In the genomic region with DNA sequence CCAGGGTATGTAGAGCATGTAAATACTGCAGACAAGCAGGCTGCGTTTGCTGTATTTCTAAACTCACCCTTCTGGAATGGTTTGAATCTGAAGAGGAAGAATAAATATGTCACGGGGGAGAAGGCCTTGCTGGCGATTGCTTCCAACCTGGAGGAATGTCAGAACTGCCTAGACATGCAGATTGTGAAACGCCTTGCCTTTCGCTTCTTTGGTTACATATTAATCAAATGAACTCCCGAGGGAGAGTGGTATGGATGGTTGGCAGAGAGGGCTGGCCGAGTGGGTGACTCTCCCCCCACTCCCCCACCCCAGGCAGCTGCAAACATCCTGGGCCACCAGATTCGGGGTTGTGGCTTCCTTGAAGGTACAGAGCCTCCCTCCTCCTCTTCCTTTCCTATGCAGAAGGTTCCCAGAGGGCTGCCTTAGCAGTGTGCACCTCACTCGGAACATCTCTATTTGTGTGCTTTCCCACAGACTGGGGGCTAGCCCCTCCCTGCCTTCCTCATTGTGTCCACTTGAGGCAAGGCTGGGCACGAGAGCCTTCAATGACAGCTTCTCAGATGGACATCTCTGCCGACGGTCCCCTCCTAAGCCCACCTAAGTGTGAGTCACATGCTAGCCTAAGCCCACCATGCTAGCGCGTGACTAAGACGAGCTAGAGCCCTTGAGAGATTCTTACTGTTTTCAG, we compare ENCODE assay signal across 11 mouse cellular contexts.
DNase-seq lines count a peak whose midpoint lies in the region; ATAC-seq and TF ChIP-seq lines count a peak whose summit lies in the region.
"Had no signal": no experiment of that assay in that cellular context is flagged by ENCODE, and none has a peak within 500 bp of the region (broad histone marks: within the 10 kb centered on the region; RNA-seq: fewer than 3 reads in every experiment).

No protein-coding gene starts in this region.

- TF ChIP-seq CTCF in cerebellum, adult 2 months (IDR thresholded peaks at IDR 0.05; ENCODE audit: borderline replicate concordance, insufficient read depth, low read depth, low read length) = no peak

- peaks cover 7% of the 10 kb centered on the region for H3K4me1 ChIP-seq in neural tube, embryonic 13.5 days (replicated peaks)
- H3K4me1 ChIP-seq in liver, embryonic 16.5 days (ENCODE audit: control insufficient read depth, low read depth, low read length) = no peaks in the 10 kb centered on the region
- H3K4me1 ChIP-seq in forebrain, embryonic 11.5 days (replicated peaks; ENCODE audit: control insufficient read depth, insufficient read depth, low read length) = no peaks in the 10 kb centered on the region
- H3K4me1 ChIP-seq in cerebellum, adult 2 months (ENCODE audit: control insufficient read depth, insufficient read depth, low read length) = no peaks in the 10 kb centered on the region
- H3K4me1 ChIP-seq: heart, embryonic 15.5 days; liver, embryonic 15.5 days had no signal

- no peaks in the 10 kb centered on the region for H3K9me3 ChIP-seq in neural tube, embryonic 13.5 days
- H3K9me3 ChIP-seq in liver, embryonic 16.5 days (replicated peaks; ENCODE audit: control insufficient read depth, low read length) = no peaks in the 10 kb centered on the region
- H3K9me3 ChIP-seq in forebrain, embryonic 11.5 days (ENCODE audit: control insufficient read depth, low read length) = no peaks in the 10 kb centered on the region
- H3K9me3 ChIP-seq: heart, embryonic 15.5 days; liver, embryonic 15.5 days had no signal

- no peak overlapping the region for H3K4me3 ChIP-seq in neural tube, embryonic 13.5 days
- H3K4me3 ChIP-seq in liver, embryonic 16.5 days (ENCODE audit: low read depth, low read length) = no peak overlapping the region
- H3K4me3 ChIP-seq in forebrain, embryonic 11.5 days (ENCODE audit: low read depth, low read length) = no peak overlapping the region
- no peak overlapping the region for H3K4me3 ChIP-seq in cerebellum, adult 2 months (replicated peaks; ENCODE audit: insufficient read depth, low read depth, low read length)
- H3K4me3 ChIP-seq: heart, embryonic 15.5 days; liver, embryonic 15.5 days had no signal

- no peaks in the 10 kb centered on the region for H3K36me3 ChIP-seq in neural tube, embryonic 13.5 days
- H3K36me3 ChIP-seq in liver, embryonic 16.5 days (ENCODE audit: control insufficient read depth, insufficient read depth) = no peaks in the 10 kb centered on the region
- no peaks in the 10 kb centered on the region for H3K36me3 ChIP-seq in forebrain, embryonic 11.5 days (ENCODE audit: control insufficient read depth, insufficient read depth, low read length)
- H3K36me3 ChIP-seq: heart, embryonic 15.5 days; liver, embryonic 15.5 days had no signal

- WGBS in neural tube, embryonic 13.5 days = 51% methylated on average over 15 of the region's 15 CpGs
- 48% methylated on average over 15 of the region's 15 CpGs for WGBS in liver, embryonic 16.5 days (ENCODE audit: insufficient replicate concordance)
- WGBS in forebrain, embryonic 11.5 days = 79% methylated on average over 15 of the region's 15 CpGs
- 47% methylated on average over 15 of the region's 15 CpGs for WGBS in cerebellum, adult 2 months

- H3K27me3 ChIP-seq in neural tube, embryonic 13.5 days = no peaks in the 10 kb centered on the region
- H3K27me3 ChIP-seq in liver, embryonic 16.5 days (ENCODE audit: control insufficient read depth, insufficient read depth, low read depth, low read length) = no peaks in the 10 kb centered on the region
- no peaks in the 10 kb centered on the region for H3K27me3 ChIP-seq in forebrain, embryonic 11.5 days (ENCODE audit: control insufficient read depth, insufficient read depth, low read length)
- H3K27me3 ChIP-seq in cerebellum, adult 2 months (ENCODE audit: control insufficient read depth, insufficient read depth, low read length) = no peaks in the 10 kb centered on the region
- H3K27me3 ChIP-seq: heart, embryonic 15.5 days; liver, embryonic 15.5 days had no signal

- ATAC-seq in neural tube, embryonic 13.5 days (ENCODE audit: low read depth) = no peak
- peak; percentile 64; the same call in 1 of the 2 replicates for ATAC-seq in liver, embryonic 16.5 days (ENCODE audit: low read depth)
- ATAC-seq in forebrain, embryonic 11.5 days (replicated peaks; ENCODE audit: low FRiP score) = no peak
- ATAC-seq in erythroid progenitor cell, adult 5-6 weeks (replicated peaks; ENCODE audit: low FRiP score, poor library complexity, severe bottlenecking) = no peak

- no peak for DNase-seq in neural tube, embryonic 10.5 days (ENCODE audit: extremely low spot score, low spot score)
- DNase-seq in kidney, adult 18-20 months = peak; percentile 46
- peak; percentile 33 for DNase-seq in urinary bladder, postnatal 25 days (ENCODE audit: low spot score)
- DNase-seq in forebrain, embryonic 11.5 days (ENCODE audit: low spot score) = no peak
- no peak for DNase-seq in cerebellum, adult 2 months
- DNase-seq: thymus, postnatal 4 days had no signal

- no peak overlapping the region for H3K4me2 ChIP-seq in neural tube, embryonic 13.5 days
- no peak overlapping the region for H3K4me2 ChIP-seq in liver, embryonic 16.5 days (ENCODE audit: low read depth, low read length)
- H3K4me2 ChIP-seq in forebrain, embryonic 11.5 days (ENCODE audit: low read depth, low read length, severe bottlenecking) = no peak overlapping the region
- H3K4me2 ChIP-seq: heart, embryonic 15.5 days; liver, embryonic 15.5 days had no signal

- H3K9ac ChIP-seq in neural tube, embryonic 13.5 days = peak overlapping the region; percentile 13; the same call in 1 of the 2 replicates
- H3K9ac ChIP-seq in liver, embryonic 16.5 days (ENCODE audit: low read depth, low read length) = no peak overlapping the region
- H3K9ac ChIP-seq in forebrain, embryonic 11.5 days (ENCODE audit: low read length) = no peak overlapping the region
- H3K9ac ChIP-seq: heart, embryonic 15.5 days; liver, embryonic 15.5 days had no signal

- no peak for TF ChIP-seq POLR2A in cerebellum, adult 2 months (IDR thresholded peaks at IDR 0.05; ENCODE audit: borderline replicate concordance, insufficient read depth, low read length)

- peak overlapping the region; percentile 35 for H3K27ac ChIP-seq in neural tube, embryonic 13.5 days (replicated peaks)
- H3K27ac ChIP-seq in liver, embryonic 16.5 days (ENCODE audit: low read length) = no peak overlapping the region
- no peak overlapping the region for H3K27ac ChIP-seq in forebrain, embryonic 11.5 days (ENCODE audit: low read depth, low read length)
- H3K27ac ChIP-seq in cerebellum, adult 2 months (ENCODE audit: insufficient read depth, low read length) = no peak overlapping the region
- H3K27ac ChIP-seq: heart, embryonic 15.5 days; liver, embryonic 15.5 days had no signal

Comparison
In these comparisons a context has a peak if more than half of its experiments do, and no peak if none do; other contexts are left out.
1. DNase-seq: peak in kidney, adult 18-20 months (single experiment) and urinary bladder, postnatal 25 days (single experiment); none in neural tube, embryonic 10.5 days (single experiment), forebrain, embryonic 11.5 days (single experiment) and cerebellum, adult 2 months (0 of 2).